Mouse (Mus musculus): ENCODE data around the gene Tbca.

The Tbca gene

DNA sequence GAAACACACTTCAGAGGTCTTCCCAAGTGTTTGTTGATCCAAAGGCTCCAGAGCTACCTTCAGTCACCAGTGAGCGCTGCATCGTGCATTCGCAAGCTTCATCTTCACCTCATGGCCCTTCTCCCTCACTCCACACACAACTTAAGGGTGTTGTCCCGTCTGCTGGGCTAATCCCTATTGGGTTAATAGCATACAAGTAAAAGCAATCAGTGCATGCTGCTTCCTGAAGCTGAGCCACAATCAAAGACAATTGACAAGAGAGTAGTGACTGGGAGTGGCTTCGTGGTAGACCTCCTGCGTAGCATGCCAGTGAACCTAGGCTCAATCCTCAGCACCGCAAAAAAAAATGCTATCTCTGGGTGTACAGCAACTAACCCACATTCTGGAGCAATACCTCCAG lies 59.2 kb downstream of the Tbca start:
- CTCF ChIA-PET: no interaction called here

DNA sequence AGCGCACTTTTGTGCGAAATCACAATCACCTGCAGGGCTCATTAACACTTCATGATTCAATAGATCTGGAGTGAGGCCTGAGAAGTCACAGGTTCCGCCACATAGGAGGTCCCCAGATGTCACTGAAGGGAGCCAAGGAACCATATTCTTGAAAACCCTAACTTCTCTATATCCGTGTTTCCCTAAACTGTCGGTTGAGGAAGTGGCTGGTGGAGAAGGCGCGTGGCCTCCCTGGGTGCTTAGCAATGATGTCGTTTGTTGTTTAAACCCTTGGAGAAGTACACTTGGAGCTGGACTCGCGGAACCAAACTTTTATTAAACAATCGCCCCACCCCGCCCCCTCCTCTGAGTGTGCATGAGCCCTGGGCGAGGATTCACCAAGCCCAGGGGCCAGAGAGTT lies 60.6 kb downstream of the Tbca start:
- CTCF ChIA-PET: no interaction called here

- CTCF ChIA-PET: no interaction called here
Observed at GRCm38 (mm10) chr13:94858016-94858575, 69.4 kb downstream of the Tbca start.

GRCm38 (mm10) chr13:94859256-94859655 lies 70.5 kb downstream of the Tbca start:
- CTCF ChIA-PET: no interaction called here

- CTCF ChIA-PET: no interaction called here
Observed at GRCm38 (mm10) chr13:94862491-94863230, 74.0 kb downstream of the Tbca start.

DNA sequence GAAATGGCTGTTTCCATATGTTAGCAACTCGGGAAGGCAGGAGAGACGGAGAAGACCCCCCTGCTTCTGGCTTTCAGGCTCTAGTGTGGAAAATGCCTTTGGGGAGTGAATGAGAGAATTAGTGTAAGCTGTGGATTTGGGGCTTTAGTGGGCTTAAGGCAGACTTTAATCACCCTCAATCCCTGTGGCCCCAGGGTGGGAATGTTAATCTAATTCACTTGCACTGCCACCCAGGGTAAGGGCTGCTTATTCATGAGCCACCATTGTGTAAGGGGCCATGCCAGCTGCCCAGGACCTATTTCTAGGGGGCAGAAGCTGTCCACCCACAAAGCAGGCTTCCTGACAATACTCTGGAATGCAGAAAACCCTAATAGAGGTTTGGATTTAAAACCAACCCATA lies 78.2 kb downstream of the Tbca start:
- CTCF ChIA-PET: no interaction called here

- CTCF ChIA-PET: interaction anchor here (0.8 kb wide), 1 partner anchor 169 kb away, joined by 3 read pairs; no protein-coding TSS in a partner anchor
Observed at GRCm38 (mm10) chr13:94867772-94868171, 79.1 kb downstream of the Tbca start.

- CTCF ChIA-PET: interaction anchor here (0.8 kb wide), 1 partner anchor 170 kb away, joined by 3 read pairs; no protein-coding TSS in a partner anchor
Observed at GRCm38 (mm10) chr13:94868478-94868950, 79.8 kb downstream of the Tbca start.

DNA sequence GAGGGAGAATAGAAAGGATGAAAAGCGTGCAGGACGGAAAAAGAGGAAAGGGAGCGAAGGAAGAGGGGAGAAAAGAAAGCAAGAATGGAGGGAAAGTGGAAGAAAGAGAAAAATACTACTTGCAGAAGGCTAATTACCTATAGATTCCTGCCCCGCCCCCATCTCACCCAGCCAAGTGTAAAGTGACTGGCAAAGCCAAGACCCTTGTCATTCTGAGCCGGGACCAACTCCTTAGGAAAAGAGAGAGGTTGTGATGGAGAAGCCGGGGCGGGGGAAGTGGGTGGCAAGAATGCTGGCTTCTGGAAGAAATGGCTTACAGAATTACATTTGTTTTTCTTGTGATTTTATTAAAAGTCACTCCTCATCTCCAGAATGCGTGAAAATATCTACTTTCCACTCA lies 80.8 kb downstream of the Tbca start:
- CTCF ChIA-PET: no interaction called here

- CTCF ChIA-PET: no interaction called here
Observed at GRCm38 (mm10) chr13:94870071-94870460, 81.4 kb downstream of the Tbca start.

DNA sequence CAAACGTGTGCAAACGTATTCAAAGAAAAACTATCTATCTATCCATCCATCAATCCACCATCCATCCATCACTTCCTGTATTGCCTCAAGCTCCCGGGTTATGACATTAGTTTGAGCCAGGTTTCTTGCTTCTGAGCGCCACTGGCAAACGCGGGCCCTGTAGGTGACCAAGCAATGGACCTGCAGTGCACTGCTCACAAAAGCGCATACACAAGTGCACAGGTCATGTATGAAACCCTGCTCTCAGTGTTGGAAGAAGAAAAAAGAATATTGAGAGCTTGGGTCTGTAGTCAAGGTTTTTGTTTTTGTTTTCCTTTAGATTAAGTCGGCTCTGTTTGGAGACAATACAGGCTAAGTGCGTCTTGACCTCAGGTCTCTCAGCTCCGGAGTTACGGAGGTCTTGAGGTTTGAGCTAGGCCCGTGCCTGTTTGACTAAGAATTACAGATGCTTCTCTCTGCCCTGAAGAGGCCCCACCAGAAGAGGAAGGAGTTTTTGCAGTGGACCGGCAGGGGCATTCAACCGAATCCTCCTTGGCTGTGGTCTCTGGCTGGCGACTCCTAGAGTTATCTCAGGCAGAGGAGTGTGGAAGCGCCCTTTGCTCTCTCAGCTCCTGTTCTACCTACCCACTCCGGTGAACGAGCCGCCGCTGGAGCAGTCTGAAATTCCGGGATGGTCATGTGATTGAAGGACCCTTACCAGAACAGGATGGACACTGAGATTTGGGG lies 81.9 kb downstream of the Tbca start:
- CTCF ChIA-PET: no interaction called here

DNA sequence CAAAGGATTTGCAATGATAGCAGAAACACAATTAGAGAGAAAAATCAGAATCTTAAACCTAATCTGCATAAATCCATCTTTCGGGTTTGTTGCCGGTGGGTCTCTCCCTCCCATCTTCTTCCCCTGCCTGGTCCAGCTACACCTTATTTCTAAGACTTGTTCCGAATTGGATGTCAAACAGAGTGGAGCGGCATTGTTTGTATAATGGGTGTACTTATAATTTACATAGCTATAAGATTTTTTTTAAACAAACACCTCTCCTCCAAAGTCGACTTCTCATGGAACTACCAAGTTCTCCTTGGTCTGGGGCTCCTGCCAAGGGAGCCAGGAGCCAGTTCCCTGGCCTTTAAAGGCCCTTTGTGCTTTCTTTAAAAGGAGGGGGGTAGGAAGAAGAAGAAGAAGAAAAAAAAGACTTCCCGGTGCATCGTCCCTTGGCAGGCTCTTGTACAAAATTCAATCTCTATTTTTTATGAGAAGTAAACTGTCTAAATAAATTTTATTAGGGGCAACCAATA lies 83.2 kb downstream of the Tbca start:
- CTCF ChIA-PET: no interaction called here

GRCm38 (mm10) chr13:94872439-94872838 lies 83.7 kb downstream of the Tbca start:
- CTCF ChIA-PET: no interaction called here

- CTCF ChIA-PET: no interaction called here
Observed at GRCm38 (mm10) chr13:94873111-94874038, 84.7 kb downstream of the Tbca start.

DNA sequence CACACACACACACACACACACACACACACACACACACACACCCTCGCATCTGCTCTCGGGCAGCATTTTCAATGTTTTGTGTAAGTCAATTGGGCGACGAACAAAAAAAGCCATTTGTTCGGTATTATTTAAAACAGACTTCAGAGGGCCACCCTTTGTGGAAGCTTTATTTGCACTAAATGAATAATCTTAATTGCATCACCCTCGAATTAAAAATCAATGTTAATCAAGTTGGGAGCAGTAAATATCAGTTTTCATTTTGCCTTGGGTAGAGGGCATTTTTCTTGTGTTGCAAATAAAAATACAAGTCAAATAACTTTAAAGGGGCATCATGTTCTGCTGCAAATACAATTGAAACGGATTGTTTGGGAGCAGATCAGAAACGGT lies 85.3 kb downstream of the Tbca start:
- CTCF ChIA-PET: interaction anchor here (0.7 kb wide), 1 partner anchor 9 kb away, joined by 3 read pairs; no protein-coding TSS in a partner anchor

DNA sequence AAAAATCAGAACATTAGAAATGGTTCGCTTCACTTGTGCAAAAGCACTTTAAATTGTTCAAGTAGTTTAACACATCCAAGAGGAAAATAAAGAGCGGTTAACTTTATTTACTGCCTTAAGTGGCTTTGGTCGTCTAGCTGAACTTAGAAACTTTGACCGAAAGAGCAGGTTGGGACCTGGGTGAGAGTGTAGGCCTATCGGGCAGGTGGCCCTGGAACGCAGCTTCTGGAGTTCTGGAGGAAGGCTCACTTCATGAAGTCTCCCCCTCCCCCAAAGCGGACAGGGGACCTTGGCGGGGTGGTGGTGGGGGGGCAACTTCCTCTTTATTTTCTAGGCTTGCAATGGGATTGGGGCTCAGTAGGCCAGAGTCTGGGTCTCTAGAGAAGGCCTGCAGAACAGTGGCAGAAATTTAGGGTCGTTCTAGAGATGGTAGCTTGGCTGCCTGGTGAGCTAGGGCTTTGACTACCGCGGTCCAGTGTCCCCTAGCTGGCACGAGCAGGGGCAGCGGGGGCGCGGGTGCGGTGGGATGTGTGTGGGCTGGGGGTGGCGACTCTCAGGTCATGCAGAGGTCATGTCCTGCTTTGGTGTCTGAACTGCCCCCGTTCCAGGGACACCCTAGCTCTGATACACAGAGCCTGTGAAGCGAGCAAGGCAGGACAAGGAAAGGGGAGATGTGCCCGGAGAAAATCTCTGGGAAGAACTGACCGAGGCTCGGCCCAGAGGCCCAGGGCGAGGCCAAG lies 86.1 kb downstream of the Tbca start:
- CTCF ChIA-PET: interaction anchor here (0.7 kb wide), 1 partner anchor 9 kb away, joined by 3 read pairs; no protein-coding TSS in a partner anchor

- CTCF ChIA-PET: no interaction called here
Observed at GRCm38 (mm10) chr13:94875396-94875880, 86.7 kb downstream of the Tbca start, which contains the start of gene Otp. Gene Otp (plus strand): TSS chr13:94875602.

- CTCF ChIA-PET: no interaction called here
Observed at GRCm38 (mm10) chr13:94876286-94877210, 87.8 kb downstream of the Tbca start.

DNA sequence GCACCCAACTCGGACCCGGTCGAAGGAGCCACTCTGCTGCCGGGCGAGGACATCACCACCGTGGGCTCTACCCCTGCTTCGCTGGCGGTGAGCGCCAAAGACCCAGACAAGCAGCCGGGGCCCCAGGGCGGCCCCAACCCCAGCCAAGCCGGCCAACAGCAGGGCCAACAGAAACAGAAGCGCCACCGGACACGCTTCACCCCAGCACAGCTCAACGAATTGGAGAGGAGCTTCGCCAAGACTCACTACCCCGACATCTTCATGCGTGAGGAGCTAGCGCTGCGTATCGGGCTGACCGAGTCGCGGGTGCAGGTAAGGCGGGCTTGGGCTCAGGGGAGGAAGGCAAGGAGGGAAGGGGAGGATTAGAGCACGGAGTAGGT lies 88.5 kb downstream of the Tbca start:
- CTCF ChIA-PET: interaction anchor here (0.6 kb wide), 1 partner anchor 1232 kb away, joined by 7 read pairs; no protein-coding TSS in a partner anchor

Measured in spleen, embryonic (tissue).